ENCODE assay signal across 15 mouse cellular contexts in genomic region chr8:125897388-125897787, GRCm38 (mm10). TPM values are rescaled to one million over a fixed set of nuclear protein-coding genes. Genes with fewer than 3 reads are reported as not detected.
DNase-seq lines count a peak whose midpoint lies in the region; ATAC-seq and TF ChIP-seq lines count a peak whose summit lies in the region.
"Had no signal": no experiment of that assay in that cellular context is flagged by ENCODE, and none has a peak within 500 bp of the region (broad histone marks: within the 10 kb centered on the region; RNA-seq: fewer than 3 reads in every experiment).

No protein-coding gene starts in this region.

- ATAC-seq in hindbrain, embryonic 11.5 days (ENCODE audit: low FRiP score) = no peak
- ATAC-seq in midbrain, embryonic 15.5 days (replicated peaks) = peak; percentile 14
- ATAC-seq in monocyte, adult 5-6 weeks (replicated peaks; ENCODE audit: insufficient number of reproducible peaks, low FRiP score, low TSS enrichment, poor library complexity, severe bottlenecking) = no peak
- no peak for ATAC-seq in stomach, postnatal 0 days (ENCODE audit: low FRiP score, low TSS enrichment)
- ATAC-seq in intestine, embryonic 16.5 days = no peak
- ATAC-seq: Patski had no signal

- H3K27me3 ChIP-seq in forebrain, embryonic 10.5 days (ENCODE audit: poor library complexity, severe bottlenecking) = peaks cover 42% of the 10 kb centered on the region
- H3K27me3 ChIP-seq in hindbrain, embryonic 11.5 days (ENCODE audit: control insufficient read depth, insufficient read depth, low read length) = peaks cover 17% of the 10 kb centered on the region
- H3K27me3 ChIP-seq in midbrain, embryonic 15.5 days (replicated peaks) = no peaks in the 10 kb centered on the region
- peaks cover 3% of the 10 kb centered on the region; the same call in 1 of the 2 replicates for H3K27me3 ChIP-seq in stomach, postnatal 0 days (ENCODE audit: control insufficient read depth, insufficient read depth, low read length)
- H3K27me3 ChIP-seq in intestine, embryonic 16.5 days (replicated peaks; ENCODE audit: control insufficient read depth, insufficient read depth, low read length) = peaks cover 19% of the 10 kb centered on the region
- H3K27me3 ChIP-seq: Patski had no signal

- no peak overlapping the region for H3K9ac ChIP-seq in hindbrain, embryonic 11.5 days (ENCODE audit: low read depth, low read length)
- peak overlapping the region; percentile 74 for H3K9ac ChIP-seq in midbrain, embryonic 15.5 days
- H3K9ac ChIP-seq in stomach, postnatal 0 days (ENCODE audit: low read length) = no peak overlapping the region
- H3K9ac ChIP-seq in intestine, embryonic 16.5 days (ENCODE audit: low read depth, low read length) = no peak overlapping the region
- H3K9ac ChIP-seq: liver, embryonic 13.5 days had no signal

- H3K9me3 ChIP-seq in forebrain, embryonic 10.5 days = no peaks in the 10 kb centered on the region
- no peaks in the 10 kb centered on the region for H3K9me3 ChIP-seq in hindbrain, embryonic 11.5 days (ENCODE audit: control insufficient read depth, low read length)
- H3K9me3 ChIP-seq in midbrain, embryonic 15.5 days = no peaks in the 10 kb centered on the region
- no peaks in the 10 kb centered on the region for H3K9me3 ChIP-seq in stomach, postnatal 0 days (ENCODE audit: control insufficient read depth, low read length)
- H3K9me3 ChIP-seq in intestine, embryonic 16.5 days (ENCODE audit: control insufficient read depth, low read length) = no peaks in the 10 kb centered on the region
- H3K9me3 ChIP-seq: liver, embryonic 13.5 days had no signal

- no peak for DNase-seq in layer of hippocampus, adult 2 months (ENCODE audit: low spot score in 2 of 2)
- no peak for DNase-seq in layer of hippocampus, postnatal 14 days (ENCODE audit: low spot score in 2 of 2)
- no peak for DNase-seq in forebrain, embryonic 10.5 days (ENCODE audit: extremely low spot score, low spot score)
- DNase-seq in hindbrain, embryonic 11.5 days (ENCODE audit: low spot score) = peak; percentile 11
- no peak for DNase-seq in stomach, postnatal 0 days (ENCODE audit: low spot score)
- DNase-seq: heart, adult 18-20 months; kidney, postnatal 14 days; liver, embryonic 13.5 days; lung, postnatal 36 days had no signal

- 61% methylated on average over 11 of the region's 11 CpGs for WGBS in forebrain, embryonic 10.5 days
- WGBS in hindbrain, embryonic 11.5 days = 63% methylated on average over 11 of the region's 11 CpGs
- 59% methylated on average over 11 of the region's 11 CpGs for WGBS in midbrain, embryonic 15.5 days
- 71% methylated on average over 11 of the region's 11 CpGs for WGBS in stomach, postnatal 0 days
- WGBS in intestine, embryonic 16.5 days = 64% methylated on average over 11 of the region's 11 CpGs

- H3K36me3 ChIP-seq in forebrain, embryonic 10.5 days (replicated peaks) = no peaks in the 10 kb centered on the region
- H3K36me3 ChIP-seq in hindbrain, embryonic 11.5 days (ENCODE audit: control insufficient read depth, insufficient read depth, low read length) = no peaks in the 10 kb centered on the region
- no peaks in the 10 kb centered on the region for H3K36me3 ChIP-seq in midbrain, embryonic 15.5 days (replicated peaks)
- no peaks in the 10 kb centered on the region for H3K36me3 ChIP-seq in stomach, postnatal 0 days (ENCODE audit: control insufficient read depth, insufficient read depth, low read length)
- no peaks in the 10 kb centered on the region for H3K36me3 ChIP-seq in intestine, embryonic 16.5 days (ENCODE audit: control insufficient read depth, insufficient read depth, low read length)
- H3K36me3 ChIP-seq: liver, embryonic 13.5 days had no signal

- no peak for TF ChIP-seq CTCF in layer of hippocampus, adult 2 months (conservative IDR thresholded peaks at IDR 0.05)
- TF ChIP-seq CTCF in stomach, postnatal 0 days (IDR thresholded peaks at IDR 0.05; ENCODE audit: low read depth) = no peak

- H3K27ac ChIP-seq in layer of hippocampus, adult 2 months = peak overlapping the region; percentile 91
- H3K27ac ChIP-seq in forebrain, embryonic 10.5 days = no peak overlapping the region
- H3K27ac ChIP-seq in hindbrain, embryonic 11.5 days (ENCODE audit: low read depth, low read length) = no peak overlapping the region
- peak overlapping the region; percentile 83 for H3K27ac ChIP-seq in midbrain, embryonic 15.5 days
- no peak overlapping the region for H3K27ac ChIP-seq in stomach, postnatal 0 days (replicated peaks)
- no peak overlapping the region for H3K27ac ChIP-seq in intestine, embryonic 16.5 days (ENCODE audit: low read length)
- H3K27ac ChIP-seq: liver, embryonic 13.5 days had no signal

- peaks cover 14% of the 10 kb centered on the region for H3K4me1 ChIP-seq in forebrain, embryonic 10.5 days
- H3K4me1 ChIP-seq in hindbrain, embryonic 11.5 days (replicated peaks; ENCODE audit: control insufficient read depth, insufficient read depth, low read length) = no peaks in the 10 kb centered on the region
- peaks cover 19% of the 10 kb centered on the region for H3K4me1 ChIP-seq in midbrain, embryonic 15.5 days
- H3K4me1 ChIP-seq in stomach, postnatal 0 days (replicated peaks; ENCODE audit: control insufficient read depth, insufficient read depth) = no peaks in the 10 kb centered on the region
- H3K4me1 ChIP-seq in intestine, embryonic 16.5 days (ENCODE audit: control insufficient read depth, insufficient read depth, low read length) = peaks cover 15% of the 10 kb centered on the region

- peak overlapping the region; percentile 70 for H3K4me3 ChIP-seq in layer of hippocampus, adult 2 months
- H3K4me3 ChIP-seq in forebrain, embryonic 10.5 days = peak overlapping the region; percentile 54
- no peak overlapping the region; the same call in 1 of the 2 replicates for H3K4me3 ChIP-seq in hindbrain, embryonic 11.5 days (ENCODE audit: low read depth, low read length)
- peak overlapping the region; percentile 76 for H3K4me3 ChIP-seq in midbrain, embryonic 15.5 days
- H3K4me3 ChIP-seq in stomach, postnatal 0 days (ENCODE audit: low read depth, low read length) = no peak overlapping the region
- no peak overlapping the region for H3K4me3 ChIP-seq in intestine, embryonic 16.5 days (ENCODE audit: low read length)
- H3K4me3 ChIP-seq: liver, embryonic 13.5 days; myocyte had no signal

- H3K4me2 ChIP-seq in hindbrain, embryonic 11.5 days (replicated peaks; ENCODE audit: low read depth, low read length) = no peak overlapping the region
- peak overlapping the region; percentile 70 for H3K4me2 ChIP-seq in midbrain, embryonic 15.5 days
- no peak overlapping the region for H3K4me2 ChIP-seq in stomach, postnatal 0 days (replicated peaks; ENCODE audit: low read depth)
- no peak overlapping the region for H3K4me2 ChIP-seq in intestine, embryonic 16.5 days (ENCODE audit: low read depth, low read length)
- H3K4me2 ChIP-seq: liver, embryonic 13.5 days had no signal

- TF ChIP-seq EP300 in stomach, postnatal 0 days (optimal IDR thresholded peaks at IDR 0.05) = no peak

RNA-seq across cellular contexts. Expression of gene Pcnx2, which starts 0.7 kb away (rescaled TPM):
- 10 to 100 TPM; 66.8 to 69.1 TPM for total RNA-seq in layer of hippocampus, adult 2 months (2021)
- total RNA-seq in layer of hippocampus, postnatal 14 days (2021) = 10 to 100 TPM; 56.1 to 65.9 TPM
- 0.15 TPM in 1 of 2 replicates, not detected in the other for polyA plus RNA-seq in forebrain, embryonic 10.5 days (2016; fragmentation: Nextera tagmentation; extraction: Ambion mirVana)
- 0.25 and 0.46 TPM in 2 replicates for polyA plus RNA-seq in hindbrain, embryonic 11.5 days (2014; fragmentation: Nextera tagmentation; extraction: Ambion mirVana)
- polyA plus RNA-seq in midbrain, embryonic 15.5 days (2015; fragmentation: Nextera tagmentation; extraction: Ambion mirVana) = 6.2 and 7.5 TPM in 2 replicates
- not detected in 3 replicates for total RNA-seq in monocyte, adult 5-6 weeks (2017)
- 0.17 and 0.22 TPM in 2 replicates for polyA plus RNA-seq in stomach, postnatal 0 days (2015; fragmentation: Nextera tagmentation; extraction: Ambion mirVana)
- 0.10 TPM in 2 replicates for polyA plus RNA-seq in intestine, embryonic 16.5 days (2015; fragmentation: Nextera tagmentation; extraction: Ambion mirVana)
- total RNA-seq: hematopoietic stem cell, adult 5-6 weeks had no signal

RNA-seq across cellular contexts. Expression of gene Map3k21, which starts 12.9 kb away (rescaled TPM):
- 1 to 10 TPM; 1.5 to 1.7 TPM for total RNA-seq in layer of hippocampus, adult 2 months (2021)
- total RNA-seq in layer of hippocampus, postnatal 14 days (2021) = 1 to 10 TPM; 1.7 TPM
- not detected in 2 replicates for polyA plus RNA-seq in forebrain, embryonic 10.5 days (2016; fragmentation: Nextera tagmentation; extraction: Ambion mirVana)
- 0.08 and 0.14 TPM in 2 replicates for polyA plus RNA-seq in hindbrain, embryonic 11.5 days (2014; fragmentation: Nextera tagmentation; extraction: Ambion mirVana)
- 0.60 and 0.72 TPM in 2 replicates for polyA plus RNA-seq in midbrain, embryonic 15.5 days (2015; fragmentation: Nextera tagmentation; extraction: Ambion mirVana)
- not detected in 3 replicates for total RNA-seq in monocyte, adult 5-6 weeks (2017)
- polyA plus RNA-seq in stomach, postnatal 0 days (2015; fragmentation: Nextera tagmentation; extraction: Ambion mirVana) = 1.1 and 1.2 TPM in 2 replicates
- 2.8 and 3.8 TPM in 2 replicates for polyA plus RNA-seq in intestine, embryonic 16.5 days (2015; fragmentation: Nextera tagmentation; extraction: Ambion mirVana)
- total RNA-seq: hematopoietic stem cell, adult 5-6 weeks had no signal
- polyA plus RNA-seq: myocyte had no signal

Comparison
In these comparisons a context has a peak if more than half of its experiments do, and no peak if none do; other contexts are left out.
1. H3K27ac ChIP-seq: peak in layer of hippocampus, adult 2 months (single experiment) and midbrain, embryonic 15.5 days (single experiment); none in forebrain, embryonic 10.5 days (single experiment), hindbrain, embryonic 11.5 days (single experiment), stomach, postnatal 0 days (single experiment) and intestine, embryonic 16.5 days (single experiment).
2. H3K4me3 ChIP-seq: peak in layer of hippocampus, adult 2 months (single experiment), forebrain, embryonic 10.5 days (single experiment) and midbrain, embryonic 15.5 days (single experiment); none in hindbrain, embryonic 11.5 days (single experiment), stomach, postnatal 0 days (single experiment) and intestine, embryonic 16.5 days (single experiment).